Mouse (Mus musculus) heart, adult 8-10 months (tissue): ENCODE results near the gene Tmem220. TPM values are rescaled to one million over a fixed set of nuclear protein-coding genes. Genes with fewer than 3 reads are reported as not detected.

Experiments used
- DNase-seq: peaks from one replicate; pipeline ENCODE4 v3.0.0; 2022; ENCODE audit warnings: low spot score
- total RNA-seq, 4 experiments: library from RNA; stranded (reverse); gene quantifications; 2 replicates each; pipeline ENCODE4 v1.2.4; 2022

Gene Tmem220
- total RNA-seq: 1 to 10 TPM; 1.6 to 2.6 (median 2.0) TPM

DNA sequence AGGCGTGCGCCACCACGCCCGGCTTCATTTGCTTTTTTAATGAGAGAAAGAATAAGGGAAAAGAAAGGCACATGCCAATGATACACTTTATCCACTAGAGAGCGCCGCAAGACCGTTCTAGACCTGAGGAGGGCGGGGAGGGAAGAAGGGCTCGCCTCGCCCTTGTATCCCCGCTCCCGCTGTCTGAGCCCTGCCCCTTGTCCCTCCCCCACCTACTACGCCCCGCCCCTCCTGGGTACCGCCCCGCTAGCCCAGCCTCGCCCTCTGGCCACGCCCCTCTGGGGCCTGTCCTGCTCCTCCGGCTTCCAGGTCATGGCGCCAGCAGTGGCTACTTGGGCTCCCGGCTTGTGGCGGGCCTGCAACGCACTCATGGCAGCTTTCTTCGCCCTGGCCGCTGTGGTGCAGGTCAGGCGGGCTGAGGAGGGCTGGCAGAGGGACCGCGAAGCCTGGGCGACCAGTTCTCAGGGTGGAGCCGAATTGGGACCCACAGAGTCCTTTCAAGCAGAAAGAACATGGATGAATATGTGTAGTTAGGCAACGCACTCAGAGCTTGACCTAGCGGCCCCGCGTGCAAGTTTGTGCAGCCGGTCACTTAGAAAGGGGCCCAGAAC is at the start of gene Tmem220:
Tmem220 (plus strand) TSS at position 288 of the 611 bp plus-strand sequence.
- DNase-seq: peak; percentile 89

DNA sequence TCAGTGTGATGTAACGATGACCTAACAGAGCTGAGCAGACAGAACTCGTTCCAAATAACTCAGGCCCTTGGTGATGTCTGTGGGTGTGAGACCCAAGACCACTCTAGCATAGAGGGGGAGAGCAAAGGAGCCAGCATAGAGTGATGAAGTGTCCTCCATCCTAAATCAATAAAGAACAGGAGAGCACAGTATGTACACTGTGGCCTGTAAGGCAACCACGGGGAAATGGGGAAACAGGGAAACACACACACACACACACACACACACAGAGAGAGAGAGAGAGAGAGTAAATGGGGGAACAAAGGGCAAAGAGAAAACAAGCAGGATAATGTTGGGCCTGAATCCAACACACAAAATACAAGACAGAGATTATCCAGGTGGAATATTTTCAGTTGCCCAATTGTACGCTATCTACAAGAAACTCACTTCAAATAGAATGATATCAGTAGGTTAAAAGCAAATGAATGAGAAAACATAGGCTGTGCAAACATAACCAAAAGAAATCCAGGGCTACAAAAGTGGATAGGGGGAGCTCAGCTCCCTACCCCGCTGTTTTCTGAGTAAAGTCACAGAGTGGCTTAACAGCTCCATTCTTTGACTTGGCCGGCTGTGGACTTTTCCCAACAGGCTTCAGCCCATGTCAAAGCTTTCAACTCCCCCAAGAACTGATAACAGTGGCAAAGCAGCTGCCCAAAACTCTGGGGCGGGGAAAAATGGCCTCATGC is 49.2 kb upstream of the Tmem220 start:
- no peak for DNase-seq

DNA sequence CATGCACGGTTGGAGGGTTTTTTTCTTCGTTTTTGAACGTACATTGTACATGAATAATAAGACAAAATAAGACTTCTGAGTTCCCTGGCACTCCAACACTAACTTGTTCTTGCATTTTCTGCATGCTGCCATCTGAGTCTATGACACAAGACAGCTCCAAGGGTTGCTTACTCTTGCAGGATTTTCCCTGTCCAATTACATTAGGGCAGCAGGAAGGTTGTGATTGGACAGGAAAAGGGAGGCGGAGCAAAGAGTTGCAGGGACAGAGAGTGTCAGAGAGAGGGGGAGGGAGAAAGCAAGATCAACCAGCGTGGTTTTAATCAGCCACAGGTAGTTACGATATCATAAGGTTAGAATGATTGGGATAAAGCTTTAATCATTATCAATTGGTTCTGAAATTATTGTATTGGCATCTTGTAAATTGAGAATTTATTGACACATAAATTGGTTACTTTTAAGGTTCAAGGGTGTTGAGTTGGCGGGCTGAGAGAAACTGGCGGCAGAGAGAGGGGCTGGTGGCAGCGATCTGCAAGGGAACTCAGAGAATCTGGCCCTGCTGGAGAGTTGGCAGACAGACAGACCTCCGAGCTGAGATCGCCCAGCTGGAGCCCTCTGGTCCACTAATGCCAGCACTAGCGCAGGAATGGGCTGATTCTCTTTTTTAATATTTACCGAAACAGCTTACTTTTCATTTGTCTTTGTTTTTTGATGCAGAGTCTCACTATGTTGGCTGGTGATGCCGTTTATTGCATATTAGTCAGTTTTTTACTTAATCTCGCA is 43.4 kb upstream of the Tmem220 start:
- DNase-seq: no peak

DNA sequence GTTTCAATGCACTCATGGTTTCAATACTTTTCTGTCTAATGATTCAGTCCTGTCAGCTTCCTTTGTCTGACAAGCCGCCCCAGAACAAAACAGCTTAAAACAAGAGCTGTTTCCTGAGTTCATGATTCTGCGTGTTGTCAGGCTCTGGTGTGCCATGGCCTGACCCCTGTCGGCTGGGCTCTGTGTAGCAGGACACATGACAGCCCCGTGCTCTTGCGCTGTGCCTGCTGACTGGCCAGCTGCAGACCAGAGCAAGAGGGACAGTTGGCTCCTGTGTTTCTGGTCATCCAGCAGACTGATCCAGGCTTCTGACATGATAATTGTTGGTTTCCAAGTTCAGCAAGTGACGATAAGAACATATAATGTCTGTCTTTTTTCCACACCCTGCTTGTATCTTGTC is 42.2 kb upstream of the Tmem220 start:
- no peak for DNase-seq

DNA sequence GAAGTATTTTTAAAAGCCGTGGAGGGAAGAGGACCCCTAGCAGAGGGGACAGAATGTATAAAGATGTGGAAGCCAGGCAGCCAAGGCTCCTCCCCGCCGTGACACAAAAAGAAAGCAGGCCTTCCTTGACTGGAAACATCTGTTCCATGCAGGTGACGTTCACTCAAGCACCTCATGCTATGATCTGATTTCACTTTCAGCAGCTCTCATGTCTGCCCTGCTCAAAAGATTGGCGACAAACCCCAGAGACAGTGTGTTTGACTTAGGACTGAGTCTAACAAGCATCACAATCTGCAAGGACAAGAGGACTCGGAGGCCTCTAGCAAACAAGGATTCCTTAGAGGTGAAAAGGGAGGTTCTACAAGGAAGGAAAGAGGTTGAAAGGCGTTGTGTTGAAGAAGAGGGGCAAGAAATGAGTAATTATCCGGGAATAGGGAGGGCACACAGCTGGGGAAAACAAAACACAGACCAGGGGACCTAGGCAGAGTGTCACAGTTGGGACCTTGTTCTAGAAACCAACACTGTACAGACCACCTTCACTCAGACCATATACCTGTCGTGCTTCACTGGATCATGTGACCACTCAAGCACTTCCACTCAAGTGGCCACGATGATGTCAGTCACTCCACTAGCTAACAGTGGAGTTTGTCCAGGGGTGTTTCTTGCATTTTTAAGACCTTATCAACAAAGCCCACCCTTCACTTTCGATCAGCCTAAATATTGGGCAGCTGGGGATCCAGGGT is 41.4 kb upstream of the Tmem220 start:
- DNase-seq: no peak

DNA sequence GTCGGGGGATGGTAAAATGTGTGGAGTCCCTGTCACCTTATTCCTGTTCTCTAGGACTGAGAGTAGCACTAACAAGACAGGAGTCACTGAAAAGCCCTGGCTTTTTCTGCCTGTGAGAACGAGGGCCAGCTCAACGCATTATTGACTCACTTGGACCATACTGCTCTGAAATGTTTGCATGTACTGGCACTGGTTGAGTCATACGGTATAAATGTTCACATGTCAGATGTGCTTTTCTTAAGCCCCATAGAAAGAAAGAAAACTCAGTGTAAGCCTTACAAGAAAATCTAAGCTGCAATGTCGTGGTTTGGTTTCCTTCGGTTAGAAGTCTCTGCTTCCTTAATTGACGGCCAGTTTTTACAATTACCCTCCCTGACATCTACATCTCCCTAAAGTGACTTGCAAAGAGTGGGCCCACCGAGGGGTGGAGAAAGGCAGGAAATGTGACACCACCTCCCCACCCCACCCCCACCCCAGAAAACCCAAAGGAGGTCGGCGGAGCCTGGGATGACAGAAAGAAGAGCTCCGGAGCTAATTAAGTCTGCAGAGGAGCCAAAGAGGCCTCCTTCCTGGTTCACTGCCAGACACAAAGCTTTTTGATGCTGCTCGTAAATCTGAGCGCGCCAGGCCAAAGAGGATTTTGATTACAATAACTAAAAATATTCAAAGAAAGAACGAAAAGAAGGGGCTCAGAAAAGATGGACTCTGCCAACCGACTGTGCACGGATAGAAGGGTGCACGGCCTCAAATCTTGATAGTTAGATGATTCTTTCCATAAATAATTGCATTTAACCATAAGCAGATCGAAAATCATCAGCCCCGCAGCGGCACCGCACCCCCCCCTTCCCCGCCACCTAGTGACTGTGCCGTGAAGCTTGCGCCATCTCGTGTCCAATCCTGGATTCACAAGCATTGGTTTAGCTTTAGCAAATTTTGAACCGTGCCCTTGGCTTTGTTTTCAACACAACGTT is 40.5 kb upstream of the Tmem220 start:
- DNase-seq: peak; percentile 76

DNA sequence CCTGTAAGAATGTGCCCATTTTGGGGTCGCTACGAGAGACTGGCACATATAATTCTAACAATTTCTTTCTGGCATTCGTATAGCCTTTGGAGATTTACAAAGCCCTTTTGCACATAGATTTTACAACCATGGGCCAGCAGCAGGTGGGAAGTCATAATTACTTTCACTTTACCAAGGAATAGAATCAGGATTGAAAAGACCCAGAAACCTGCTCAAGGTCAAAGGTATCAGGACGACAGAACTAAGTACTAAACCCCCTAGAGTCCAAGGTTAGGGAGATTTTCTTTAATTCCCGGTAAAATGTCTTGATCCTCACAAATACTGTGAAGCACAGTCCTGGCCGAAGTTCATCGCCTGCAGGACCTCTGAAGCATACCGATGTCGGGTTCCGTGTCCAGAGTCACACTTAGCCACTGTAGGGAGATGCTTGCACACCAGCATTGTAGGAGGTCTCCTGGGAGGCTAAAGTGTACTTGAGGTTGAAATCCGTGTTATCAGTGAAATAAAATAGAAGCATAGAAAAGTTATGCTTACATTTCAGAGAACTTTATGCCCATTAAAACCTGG is 39.7 kb upstream of the Tmem220 start:
- DNase-seq: no peak

DNA sequence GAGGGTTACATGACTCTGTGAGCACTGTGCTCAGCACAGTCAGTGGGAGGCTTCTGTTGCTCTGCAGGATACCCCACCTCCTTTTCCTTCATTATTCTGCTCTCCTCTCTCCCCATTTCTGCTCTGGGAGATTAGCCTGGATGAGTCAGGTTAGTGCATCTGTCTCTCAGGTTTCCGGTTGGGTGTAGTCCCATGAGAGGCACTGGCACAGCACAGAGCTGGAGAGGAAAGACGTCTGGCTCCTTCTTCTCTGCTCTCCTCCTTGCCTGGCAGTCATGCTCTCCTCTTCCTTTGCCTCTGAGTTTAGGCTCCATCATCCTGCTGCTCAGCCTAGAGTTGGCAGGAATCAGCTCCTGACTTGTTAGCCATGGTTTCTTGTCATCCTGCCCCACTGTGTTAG is 32.8 kb upstream of the Tmem220 start:
- DNase-seq: no peak

DNA sequence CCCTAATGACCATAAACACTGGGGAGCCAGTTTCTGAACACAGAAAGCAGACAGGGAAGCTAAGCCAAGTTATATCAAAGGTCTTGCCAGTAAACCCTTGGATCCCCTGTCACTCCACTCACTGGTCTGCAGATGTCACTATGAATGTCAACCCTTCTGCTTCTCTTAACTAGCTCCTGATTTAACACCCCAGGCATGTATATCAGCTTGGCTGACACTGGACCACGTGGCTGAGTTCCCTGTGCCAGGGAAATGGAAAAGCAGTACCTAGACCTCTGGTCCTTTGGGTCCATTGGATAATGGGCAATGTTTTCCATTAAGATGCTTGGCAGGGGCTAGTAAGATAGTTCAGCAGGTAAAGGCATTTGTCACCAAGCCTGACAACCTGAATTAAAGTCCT is 31.3 kb upstream of the Tmem220 start:
- peak; percentile 49 for DNase-seq

DNA sequence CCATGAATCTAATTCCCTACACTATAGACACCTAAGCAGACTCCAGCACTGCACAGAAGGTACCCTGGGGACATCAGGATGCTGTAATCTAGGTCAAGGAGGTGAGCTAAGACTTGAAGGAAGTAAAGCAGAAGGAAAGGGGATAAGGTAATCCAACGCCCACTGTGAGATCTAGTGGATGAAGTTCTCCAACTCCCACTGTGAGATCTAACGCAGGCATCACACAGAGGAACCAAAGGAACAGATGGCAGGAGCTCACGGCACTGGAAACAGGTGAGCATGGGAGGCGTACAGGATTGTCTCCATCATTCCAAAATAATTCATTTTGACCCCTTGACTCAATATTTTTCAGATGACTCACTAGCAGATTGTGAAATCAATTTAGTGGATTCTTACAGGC is 28.5 kb upstream of the Tmem220 start:
- no peak for DNase-seq

DNA sequence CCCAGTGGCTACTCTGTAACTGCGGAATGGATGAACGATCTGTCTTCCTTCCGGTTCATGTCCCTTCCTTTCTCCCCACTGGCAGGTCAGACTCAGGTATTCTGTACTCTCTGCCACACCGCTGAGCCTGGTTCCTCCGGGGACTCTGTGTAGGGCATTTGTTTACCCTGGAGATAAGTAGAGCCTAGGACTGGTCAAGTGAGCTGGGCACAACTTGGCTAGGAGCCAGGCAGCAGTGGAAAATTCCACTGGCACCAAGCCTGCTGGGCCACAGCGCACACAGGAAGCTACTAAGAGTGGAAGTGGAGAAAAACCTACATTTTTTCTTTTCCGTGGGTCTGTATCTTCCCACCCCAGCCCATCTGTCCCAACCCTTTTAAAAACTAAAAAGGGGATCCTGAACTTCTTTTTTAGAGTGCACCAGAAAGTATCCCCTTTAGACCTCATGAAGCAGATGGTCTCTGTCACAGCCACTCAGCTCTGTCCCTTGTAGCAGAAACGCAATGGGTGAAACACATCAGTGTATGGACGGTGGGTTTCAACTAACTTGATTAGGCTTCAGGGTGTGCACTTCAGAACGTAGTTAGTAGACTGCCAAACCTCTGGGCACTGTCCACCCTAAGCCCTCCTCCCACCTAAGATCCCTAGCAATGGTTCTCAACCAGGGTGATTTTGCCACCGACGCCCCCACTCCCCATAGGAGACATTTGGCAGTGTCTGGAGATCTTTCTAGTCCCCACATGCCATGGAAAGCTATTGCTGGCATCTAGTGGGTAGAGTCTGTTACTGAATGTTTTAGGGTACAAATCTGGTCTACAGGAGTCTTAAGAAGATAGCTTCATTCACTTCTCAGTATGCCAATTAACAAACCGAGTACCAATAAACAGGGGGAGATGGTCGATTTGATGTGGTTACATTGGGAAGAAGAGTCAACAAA is 26.2 kb upstream of the Tmem220 start:
- DNase-seq: peak; percentile 41

DNA sequence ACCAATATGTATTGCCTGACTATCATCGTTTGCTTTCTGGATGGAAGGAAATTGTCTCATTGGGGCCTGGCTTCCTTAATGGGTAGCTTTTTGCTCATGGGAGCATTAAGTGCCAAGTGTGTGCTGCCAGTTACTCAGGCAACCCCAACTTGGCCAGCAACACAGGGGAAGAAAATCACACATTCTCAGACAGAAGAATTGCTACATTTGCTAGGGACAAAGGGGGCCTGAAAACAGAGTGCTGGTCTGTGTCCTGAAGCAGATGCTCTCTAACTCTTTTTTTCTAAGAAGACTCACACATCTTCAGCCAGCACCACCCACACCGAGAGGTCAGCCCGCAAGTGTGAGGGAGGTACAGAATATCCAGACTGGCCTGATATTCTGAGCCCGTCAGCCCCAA is 24.3 kb upstream of the Tmem220 start:
- no peak for DNase-seq

DNA sequence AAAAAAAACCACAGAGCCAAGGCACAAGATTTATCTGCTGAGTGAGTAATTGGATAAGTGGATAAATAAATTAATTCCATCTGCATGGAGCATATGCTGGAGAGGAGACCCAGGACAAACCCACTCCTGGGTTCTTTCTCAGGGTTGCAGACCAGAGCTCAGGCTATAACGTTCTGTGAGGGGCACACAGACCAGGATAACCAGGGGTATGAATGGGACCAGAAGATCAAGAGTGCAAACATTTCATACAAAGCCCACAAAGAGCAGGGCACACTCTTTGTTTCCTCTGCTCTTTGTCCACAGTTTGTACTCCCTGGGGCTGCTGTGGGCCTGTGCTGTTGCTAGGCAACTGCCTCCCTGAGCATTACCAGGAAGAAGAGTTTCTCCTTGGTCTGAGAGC is 23.2 kb upstream of the Tmem220 start:
- no peak for DNase-seq

DNA sequence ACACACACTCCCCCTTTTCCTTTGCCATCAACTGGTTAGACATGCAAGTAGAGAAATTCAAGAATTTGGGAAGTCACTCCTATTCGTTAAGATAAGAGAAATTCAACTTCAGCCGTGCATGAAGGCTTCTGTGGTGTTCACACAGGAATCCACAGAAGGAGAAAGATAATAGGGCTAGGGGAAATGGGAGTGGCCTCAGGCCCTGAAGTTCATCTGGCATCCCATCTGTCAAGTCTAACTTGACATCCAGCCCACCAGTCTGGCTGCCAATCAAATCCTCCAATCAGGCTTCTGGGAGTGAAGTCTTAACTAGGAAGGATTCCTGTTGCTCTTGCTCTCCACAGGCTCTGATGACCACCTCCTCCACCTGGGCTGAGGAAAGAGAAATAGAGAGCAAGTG is 22.0 kb upstream of the Tmem220 start:
- DNase-seq: no peak

DNA sequence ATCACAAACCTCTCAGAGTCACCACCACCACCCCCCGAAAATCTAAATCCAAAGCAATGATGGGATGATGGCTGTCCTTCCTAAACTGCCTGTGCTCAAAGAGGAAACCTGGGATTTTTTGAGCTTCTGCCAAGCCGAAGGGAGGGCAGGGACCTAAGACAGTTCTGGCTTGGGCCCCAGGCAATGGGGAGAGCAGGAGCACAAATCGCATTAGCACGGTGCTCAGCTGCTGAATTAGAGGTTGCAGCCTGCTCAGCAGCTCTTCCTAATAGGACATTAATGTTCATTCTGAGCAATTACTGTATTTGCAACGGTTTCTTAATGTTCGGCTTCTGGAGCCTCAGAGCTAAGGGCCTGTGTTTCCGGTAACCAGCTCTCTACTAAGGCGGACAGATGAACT is 17.0 kb upstream of the Tmem220 start:
- no peak for DNase-seq

DNA sequence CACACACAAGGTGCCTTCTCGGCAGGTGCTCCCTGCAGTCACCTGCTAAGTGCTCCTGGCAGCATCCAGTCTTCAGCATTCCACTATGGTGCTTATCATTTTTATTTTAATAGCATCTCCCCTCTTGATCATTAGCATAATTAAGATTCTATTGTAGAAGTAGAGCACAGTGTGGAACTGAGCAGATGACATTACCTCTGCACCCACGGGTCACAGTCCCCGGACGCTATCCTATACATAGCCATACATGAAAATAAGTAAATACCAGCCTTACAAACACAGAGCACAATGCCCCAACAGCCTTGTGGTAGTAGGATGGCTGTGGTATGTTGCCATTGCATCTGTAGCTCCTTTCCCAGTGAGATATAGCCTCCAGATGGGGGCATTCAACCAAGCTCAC is 16.4 kb upstream of the Tmem220 start:
- DNase-seq: no peak

DNA sequence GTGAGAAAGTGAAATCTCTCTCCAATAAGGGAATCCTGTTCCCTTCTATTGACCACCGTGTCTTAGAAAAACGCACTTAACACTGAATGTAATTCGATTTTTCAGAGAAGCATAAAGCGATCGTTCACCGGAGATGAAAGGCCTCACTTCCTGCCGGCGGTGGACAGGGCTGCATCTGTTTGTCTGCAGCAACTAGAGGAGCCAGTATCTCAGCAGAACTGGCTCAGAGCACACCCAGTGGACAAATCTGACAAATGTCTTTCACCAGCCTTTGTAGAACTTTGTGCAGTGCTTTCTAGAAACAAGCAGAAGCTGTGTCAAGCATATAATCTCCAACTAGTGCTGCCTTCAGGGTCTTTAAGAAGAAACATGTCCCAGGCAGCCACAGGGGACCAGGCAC is 14.5 kb upstream of the Tmem220 start:
- DNase-seq: no peak

DNA sequence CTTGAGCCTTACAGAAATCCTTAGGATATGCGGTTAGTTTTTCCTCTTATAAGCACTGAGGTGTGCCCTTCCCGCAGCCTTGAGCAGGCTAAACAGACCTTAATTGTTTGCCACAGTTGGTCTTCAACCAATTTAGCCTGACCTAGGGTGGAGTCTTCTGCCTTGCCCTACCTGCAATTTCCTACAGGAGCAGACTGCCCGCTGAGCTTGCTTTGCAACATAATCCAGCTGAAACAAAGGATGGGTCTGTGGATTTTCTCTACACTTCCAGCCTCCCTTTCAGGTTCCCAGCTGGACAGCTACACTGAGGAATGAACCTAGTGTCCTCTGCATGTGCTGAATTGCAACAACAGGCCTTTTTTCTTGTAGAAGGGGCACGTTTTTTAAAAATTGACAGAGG is 13.3 kb upstream of the Tmem220 start:
- no peak for DNase-seq

DNA sequence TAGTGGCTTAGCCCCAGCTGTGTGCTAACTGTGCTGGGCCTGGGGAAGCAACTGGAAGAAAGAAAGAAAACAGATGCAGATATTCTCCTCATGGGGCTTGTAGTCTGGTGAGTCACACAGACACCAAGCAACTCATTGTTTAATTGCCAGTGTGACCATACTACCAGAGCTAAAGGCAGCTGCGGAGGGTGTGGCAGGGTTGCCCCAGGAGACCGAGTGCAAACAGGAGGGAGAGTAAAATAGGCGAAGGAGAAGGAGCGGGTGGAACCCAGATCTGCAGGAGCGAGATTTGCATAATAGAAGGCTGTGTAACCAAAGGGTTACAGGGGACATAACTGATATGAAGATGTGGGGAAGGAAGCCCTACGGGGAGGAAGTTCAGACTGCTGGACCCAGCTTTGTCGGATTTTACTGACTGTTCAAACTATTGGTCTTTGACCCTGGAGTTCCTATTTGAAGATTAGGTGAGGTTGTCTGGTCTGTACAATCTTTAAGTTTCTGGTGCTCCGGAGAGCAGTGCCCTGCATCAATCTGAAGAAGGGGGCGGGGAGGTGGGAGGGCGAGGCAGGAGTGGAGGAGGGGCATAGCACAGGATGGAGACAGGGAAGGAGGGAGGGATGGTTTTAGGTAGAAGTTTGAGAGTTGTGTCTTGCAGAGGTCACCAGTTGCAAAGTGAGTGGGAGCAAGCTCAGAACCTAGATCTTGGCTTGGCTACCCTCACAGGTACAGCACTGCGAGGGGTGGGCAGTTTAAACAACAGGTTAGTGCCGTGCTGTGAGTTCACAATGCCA is 7.0 kb upstream of the Tmem220 start:
- no peak for DNase-seq
